Mouse (Mus musculus) urinary bladder, postnatal 10 days (tissue): Measurements from ENCODE around the gene Zcchc17.

Source experiments
- DNase-seq: peaks from one replicate; pipeline ENCODE4 v3.0.0; 2022; ENCODE audit warnings: low spot score

Zcchc17 gene

DNA sequence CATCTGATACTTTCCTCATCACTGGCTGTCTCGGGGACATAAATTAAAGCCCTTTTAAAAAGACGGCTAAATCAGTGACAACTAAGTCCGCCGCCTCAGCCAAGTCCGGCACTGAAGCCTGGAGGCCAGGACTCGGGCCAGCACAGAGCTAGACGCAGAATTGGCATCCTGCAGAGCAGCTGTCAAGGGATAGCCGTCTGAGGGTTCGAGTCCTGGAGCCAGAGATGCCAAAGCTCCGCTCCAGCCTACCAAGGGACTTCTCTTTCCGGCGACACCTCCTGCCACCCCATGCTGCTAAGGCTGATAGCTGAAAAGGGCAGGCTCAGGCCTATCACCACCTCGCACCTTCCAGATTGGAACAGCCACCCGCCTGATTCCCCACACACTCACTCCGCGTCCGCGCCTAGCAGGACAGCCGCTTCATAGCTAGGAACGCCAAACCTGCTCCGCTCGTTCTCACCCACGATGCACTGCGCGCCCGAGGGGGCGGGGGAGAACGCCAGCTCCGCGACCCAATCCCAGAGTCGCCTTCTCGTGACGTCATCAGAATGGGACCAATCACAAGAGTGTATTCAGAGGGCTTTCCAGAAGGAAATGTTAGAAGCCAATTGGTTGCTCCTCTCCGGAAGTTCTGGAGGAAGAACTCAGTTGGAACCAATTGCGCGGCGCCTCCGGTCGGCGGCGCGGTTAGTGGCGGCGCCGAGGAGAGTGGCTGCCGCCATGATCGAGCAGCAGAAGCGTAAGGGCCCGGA lies at the start of gene Zcchc17, which contains the start of gene Snrnp40:
Gene Zcchc17 (minus strand): TSS at position 458 of the 752 bp plus-strand sequence.
Gene Snrnp40 (plus strand): TSS at position 647 of the 752 bp plus-strand sequence.
- DNase-seq: peak; percentile 98

DNA sequence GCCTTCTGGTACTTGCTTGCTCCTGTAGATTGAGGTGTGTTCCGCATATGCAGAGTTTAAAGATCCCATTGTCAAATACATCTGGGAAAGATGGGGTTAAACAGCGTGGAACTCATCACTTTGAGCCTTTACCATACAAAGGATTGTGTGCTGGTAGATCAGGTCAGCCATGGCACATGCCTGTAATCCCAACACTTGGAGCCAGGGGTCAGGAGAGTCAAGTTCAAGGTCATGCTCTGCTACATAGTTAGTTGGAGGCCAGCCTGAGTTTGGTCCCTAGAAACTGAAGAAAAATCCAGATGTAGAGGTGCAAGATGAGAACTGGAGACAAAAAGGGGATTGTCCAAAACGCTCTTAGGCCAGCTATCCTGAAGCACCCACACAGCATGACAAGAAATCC lies 31.5 kb upstream of the Zcchc17 start:
- DNase-seq: no peak

DNA sequence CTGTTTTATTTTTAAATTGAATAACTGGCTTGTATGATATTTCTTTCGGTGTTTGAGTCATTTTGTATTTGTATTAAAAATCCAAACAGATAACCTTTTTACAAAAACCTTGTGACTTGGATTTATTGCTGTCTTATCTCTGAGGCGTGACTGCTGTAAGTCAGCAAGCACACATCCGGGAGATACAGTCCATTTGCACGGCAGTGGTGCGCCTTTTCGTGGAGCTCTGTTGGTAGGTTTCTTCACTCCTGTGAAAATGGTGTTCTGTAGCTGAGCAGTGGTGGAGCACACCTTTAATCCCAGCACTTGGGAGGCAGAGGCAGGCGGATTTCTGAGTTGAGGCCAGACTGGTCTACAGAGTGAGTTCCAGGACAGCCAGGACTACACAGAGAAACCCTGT lies 30.2 kb upstream of the Zcchc17 start:
- no peak for DNase-seq

DNA sequence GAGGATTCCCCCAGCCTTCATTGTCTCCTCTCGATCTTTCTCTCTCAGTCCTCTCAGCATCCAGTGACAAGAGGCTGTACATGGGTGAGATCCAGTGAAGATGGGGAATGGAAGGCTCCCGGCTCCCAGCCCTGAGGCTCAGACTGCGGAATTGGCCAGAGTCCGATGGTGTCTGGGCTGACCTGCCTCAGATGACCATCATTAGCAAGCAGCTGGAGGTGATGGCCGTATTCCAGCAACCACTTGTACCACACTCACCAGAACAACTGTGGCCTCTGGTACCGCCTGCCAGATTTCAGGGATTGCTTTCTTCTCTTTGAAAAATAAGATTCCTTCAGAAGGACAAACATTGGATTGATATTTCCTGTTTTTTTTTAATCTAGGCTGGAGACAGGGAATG lies 29.8 kb upstream of the Zcchc17 start:
- DNase-seq: no peak

- DNase-seq: no peak
Observed at GRCm38 (mm10) chr4:130387256-130387655, 27.5 kb upstream of the Zcchc17 start.

GRCm38 (mm10) chr4:130380418-130380817 lies 20.7 kb upstream of the Zcchc17 start:
- DNase-seq: no peak

- DNase-seq: no peak
Observed at GRCm38 (mm10) chr4:130379181-130379580, 19.4 kb upstream of the Zcchc17 start.

DNA sequence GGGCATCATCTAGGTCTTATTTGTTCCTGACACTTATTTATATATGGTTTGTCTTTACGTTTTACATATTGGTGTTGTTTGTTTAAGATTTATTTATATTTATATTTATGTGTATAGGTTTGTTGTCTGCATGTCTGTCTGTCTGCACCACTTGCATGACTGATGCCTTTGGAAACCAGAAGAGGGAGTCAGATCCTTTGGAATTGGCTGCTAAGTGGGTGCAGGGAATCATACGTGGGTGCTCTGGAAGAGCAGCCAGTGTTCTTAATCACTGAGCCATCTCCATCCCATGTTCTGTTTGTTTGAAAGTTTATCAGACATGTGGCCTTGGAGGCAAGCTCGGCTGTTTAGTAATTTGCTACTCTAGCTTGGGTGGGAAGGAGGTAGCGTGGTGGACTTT lies 17.8 kb upstream of the Zcchc17 start:
- DNase-seq: no peak

DNA sequence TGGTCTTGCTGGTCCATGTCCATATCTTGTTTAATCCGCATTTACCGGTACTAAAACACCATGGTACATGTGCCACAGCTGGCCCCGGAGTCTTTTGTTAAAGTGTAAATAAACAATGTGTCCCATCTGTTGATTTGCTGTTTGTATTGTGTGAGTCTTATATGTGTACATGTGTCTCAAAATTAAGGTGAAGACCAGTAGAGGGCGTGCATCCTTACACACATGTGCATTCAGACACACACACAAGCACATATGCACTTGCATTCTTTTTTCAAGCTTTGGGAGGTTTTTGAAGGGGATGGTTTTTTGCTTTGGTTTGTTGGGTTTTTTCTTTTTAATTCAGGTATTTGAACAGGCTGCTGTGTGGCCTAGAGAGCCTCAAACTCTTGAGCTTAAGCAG lies 16.9 kb upstream of the Zcchc17 start:
- DNase-seq: no peak

DNA sequence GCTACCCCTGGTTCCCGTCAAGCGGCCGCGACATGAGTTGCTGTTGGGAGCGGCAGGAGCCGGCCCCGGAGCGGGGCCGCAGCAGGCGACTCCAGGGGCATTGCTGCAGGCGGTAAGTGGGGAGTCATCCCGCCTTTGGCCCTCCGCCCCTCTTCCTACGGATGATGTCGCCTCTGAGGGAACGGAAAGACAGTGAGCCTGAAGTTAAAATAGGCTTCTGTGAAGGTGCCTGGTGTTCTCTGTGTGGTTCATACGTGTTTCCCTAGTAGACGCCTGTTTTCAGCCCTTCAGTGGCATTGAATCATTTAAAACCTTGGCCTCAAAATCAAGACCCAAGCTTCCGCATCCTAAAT lies 471 bp upstream of the Zcchc17 start:
- DNase-seq: no peak

DNA sequence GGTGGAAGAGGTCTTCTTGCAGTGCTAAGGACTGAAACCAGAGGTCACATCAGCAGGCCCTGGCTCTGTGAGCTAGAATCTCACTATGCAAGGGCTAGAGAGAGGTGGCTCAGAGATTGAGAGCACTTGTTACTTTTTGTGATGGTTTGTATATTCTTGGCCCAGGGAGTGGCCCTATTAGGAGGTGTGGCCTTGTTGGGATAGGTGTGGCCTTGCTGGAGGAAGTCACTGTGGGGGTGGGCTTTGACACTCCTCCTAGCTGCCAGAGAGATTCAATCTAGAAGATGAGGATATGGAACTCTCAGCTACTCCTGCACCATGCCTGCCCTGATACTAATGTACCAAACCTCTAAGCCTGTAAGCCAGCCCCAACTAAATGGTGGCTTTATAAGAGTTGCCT lies 1.8 kb downstream of the Zcchc17 start:
- no peak for DNase-seq

DNA sequence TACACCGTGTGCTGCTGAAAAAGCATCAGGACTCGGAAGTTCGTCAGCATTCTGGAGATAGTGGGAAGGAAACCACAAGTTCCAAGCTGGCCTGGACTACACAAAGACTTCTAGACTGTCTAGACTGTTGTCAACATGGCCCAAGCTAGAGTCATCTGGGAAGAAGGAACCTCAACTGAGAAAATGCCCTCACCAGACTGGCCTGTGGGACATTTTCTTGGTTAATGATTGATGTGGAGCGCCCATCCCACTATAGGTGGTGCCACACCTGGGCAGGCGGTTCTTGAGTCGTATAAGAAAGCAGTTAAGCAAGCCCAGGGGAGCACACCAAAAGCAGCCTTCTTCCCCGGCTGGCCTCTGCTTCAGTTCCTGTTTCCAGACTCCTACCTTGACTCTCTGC lies 7.2 kb downstream of the Zcchc17 start:
- DNase-seq: no peak

DNA sequence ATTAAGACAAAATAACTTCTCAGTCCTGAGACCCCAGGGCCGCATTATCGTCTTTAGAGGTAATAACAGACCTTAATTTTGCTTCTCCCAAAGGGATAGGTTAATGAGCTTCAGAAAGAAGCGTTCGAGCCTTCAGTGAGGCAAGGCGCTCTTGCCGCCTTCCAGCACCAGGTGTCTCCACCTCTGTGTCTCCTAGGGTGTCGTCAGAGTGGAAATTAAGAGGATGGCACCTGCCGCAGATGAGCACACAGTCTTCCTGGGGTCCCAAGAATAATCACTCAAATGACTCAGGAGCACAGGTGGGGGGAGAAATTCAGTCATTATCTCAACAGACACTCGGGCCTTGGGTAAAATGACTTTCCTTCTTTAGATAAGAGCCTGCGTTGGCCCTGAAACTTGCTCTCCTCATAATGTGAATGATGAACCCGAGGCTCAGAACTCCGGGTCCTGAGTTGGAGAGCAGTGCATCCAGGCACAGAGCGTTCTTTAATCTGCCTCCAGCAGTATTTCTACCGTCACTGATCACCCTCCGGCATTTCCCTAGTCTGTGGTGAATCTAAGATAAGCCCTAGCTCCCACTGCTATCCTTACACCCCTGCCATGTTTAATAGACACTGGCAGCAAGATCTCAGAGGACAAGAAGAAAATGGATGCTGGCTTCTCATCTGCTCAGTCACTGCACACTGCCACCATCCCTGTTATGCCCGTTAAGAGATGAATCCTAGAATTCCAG lies 8.9 kb downstream of the Zcchc17 start:
- DNase-seq: no peak

DNA sequence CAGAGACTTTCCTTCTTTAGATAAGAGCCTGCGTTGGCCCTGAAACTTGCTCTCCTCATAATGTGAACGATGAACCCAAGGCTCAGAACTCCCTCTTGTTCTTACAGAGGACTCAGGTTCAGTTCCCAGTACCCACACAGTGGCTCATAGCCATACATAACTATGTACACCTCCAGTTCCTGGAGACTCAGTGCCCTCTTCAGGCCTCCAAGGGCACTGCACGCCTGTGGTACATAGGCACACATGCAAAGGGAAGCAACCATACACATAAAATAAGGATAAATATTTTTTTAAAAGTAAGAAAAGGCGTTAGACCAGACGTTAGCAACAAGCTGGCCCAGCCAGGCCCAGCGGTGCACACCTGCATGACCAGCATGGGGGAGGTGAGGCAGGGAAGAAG lies 10.1 kb downstream of the Zcchc17 start:
- DNase-seq: no peak

DNA sequence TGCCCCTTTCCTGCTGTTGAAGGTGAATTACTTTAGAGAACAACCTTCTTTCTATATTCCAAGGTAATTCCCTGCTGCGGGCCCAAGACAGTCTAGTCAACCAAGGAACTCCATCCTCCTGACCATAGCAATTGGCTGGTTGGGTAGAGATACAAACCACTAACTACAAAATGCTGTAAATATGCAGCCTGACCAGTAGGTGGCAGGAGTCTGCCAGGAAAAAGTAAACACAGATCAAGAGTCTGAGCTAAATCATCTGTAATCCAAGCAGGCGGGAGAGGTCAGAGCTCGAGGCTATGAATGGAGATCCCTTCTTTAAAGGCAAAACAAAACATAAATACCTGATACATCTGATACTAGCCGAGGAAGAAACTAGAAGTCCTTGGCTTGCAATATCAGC lies 18.1 kb downstream of the Zcchc17 start:
- DNase-seq: no peak

DNA sequence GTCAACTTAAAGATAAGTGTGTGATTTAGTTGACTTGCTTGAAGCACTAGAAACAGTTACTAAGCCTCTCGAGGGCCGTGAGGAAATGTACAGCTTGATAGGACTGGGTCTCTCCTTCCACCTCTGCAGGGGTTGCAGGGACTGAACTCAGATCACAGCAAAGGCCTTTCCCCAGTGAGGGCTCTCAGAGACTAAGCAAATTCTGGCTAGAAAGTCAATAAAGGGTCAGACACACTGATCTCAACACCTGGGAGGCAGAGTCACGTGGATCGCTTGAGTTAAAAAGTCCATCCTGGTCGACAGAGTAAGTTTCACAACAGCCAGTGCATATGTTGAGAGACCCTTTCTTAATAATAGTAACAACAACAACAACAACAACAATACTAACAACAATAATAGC lies 23.9 kb downstream of the Zcchc17 start:
- no peak for DNase-seq

DNA sequence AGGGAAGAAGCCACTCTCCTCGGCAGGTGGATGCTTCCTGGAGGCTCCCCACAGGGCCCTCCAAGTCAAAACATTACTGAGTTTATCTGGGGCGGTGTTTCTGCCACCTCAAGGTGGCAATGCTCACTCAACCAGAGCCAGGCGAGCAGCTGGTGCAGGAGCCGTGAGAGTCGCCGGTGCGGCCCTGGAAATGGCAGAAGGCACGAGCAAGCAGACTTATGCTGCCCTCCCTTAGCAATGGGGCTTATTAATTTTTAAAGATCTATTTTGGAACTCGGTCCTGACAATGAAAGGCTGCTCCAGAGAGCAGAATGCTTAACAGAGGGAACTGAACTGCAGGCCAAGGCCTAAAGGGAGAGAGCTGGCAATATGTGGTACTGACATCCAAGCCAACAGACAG lies 32.4 kb downstream of the Zcchc17 start:
- no peak for DNase-seq

DNA sequence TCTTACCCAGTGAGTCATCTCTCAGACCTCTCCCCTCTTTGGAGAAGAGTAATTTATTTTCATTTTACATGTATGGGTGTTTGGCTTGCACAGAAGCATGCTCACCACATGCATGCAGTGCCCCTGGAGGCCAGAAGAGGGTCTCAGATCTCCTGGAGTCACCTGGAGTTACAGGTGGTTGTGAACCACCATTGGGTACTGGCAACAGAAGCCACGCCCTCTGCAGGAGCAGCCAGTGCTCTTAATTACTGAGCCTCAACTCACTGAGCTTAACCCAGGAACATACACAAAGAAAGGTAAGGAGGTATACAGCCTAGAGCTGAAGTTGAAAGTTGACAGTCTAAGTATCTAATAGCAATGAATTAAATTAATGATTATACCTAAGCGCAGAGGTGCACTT lies 34.3 kb downstream of the Zcchc17 start:
- DNase-seq: no peak

DNA sequence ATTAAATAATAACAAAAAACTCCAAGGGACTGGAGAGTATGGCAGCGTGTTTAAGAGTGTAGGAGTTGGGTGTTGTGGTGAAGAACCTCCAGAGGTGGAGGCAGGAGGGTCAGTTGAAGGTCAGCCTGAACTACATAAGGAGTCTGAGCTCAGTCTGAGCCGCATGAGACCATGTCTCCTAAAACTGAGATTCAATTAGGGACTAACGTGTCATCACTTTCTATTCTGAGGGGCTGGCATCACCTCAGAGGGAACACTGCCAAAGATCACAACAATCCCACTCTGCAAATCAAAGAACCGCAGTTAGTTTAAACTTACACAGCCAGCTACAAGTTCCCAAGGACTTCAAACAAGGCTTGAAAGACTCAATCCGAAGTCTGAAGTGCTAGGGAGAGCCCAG lies 36.1 kb downstream of the Zcchc17 start:
- no peak for DNase-seq

DNA sequence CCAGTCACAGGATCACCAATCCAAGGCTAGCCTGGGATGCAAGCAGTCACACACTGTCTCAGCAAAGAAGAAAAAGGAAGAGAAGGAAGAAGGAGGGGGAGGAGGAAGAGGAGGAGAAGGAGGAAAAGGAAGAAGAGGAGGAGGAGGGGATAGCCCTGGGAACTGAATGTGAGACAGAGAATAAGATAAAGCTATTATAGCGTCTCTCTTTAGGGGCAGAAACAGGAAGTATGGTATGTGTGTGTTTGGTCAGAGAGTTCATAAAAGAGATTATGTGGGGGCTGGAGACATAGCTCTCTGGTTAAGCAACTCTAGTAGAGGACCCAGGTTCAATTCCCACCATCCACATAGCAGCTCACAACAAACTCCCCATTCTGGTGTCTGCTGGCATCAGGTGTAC lies 36.6 kb downstream of the Zcchc17 start:
- DNase-seq: no peak

- no peak for DNase-seq
Observed at GRCm38 (mm10) chr4:130322567-130322966, 37.2 kb downstream of the Zcchc17 start.

DNA sequence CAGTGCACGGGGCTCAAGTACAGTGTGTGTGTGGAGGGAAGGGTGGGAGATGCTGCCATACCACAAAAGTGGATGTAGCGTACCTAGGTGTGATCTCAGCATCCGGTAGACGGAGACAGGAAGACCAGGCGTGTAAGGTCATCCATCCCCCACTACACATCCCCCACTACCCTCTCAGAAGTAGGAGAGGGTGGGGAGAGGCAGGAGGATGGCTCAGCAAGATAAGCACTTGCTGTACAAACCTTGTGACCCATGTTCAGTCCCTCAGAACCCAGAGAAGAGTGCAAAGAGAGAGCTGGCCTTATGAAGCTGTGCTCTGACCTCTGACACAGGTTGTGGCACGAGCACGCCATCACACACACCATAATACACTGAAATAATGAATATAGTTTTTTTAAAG lies 38.1 kb downstream of the Zcchc17 start:
- no peak for DNase-seq

- DNase-seq: no peak
Observed at GRCm38 (mm10) chr4:130319564-130319963, 40.2 kb downstream of the Zcchc17 start.

GRCm38 (mm10) chr4:130318122-130318521 lies 41.6 kb downstream of the Zcchc17 start:
- DNase-seq: no peak
